Mouse (Mus musculus): ENCODE data around the gene Serpinb6c. TPM values are rescaled to one million over a fixed set of nuclear protein-coding genes. Genes with fewer than 3 reads are reported as not detected.

Serpinb6c gene
- not detected for total RNA-seq (2023)

DNA sequence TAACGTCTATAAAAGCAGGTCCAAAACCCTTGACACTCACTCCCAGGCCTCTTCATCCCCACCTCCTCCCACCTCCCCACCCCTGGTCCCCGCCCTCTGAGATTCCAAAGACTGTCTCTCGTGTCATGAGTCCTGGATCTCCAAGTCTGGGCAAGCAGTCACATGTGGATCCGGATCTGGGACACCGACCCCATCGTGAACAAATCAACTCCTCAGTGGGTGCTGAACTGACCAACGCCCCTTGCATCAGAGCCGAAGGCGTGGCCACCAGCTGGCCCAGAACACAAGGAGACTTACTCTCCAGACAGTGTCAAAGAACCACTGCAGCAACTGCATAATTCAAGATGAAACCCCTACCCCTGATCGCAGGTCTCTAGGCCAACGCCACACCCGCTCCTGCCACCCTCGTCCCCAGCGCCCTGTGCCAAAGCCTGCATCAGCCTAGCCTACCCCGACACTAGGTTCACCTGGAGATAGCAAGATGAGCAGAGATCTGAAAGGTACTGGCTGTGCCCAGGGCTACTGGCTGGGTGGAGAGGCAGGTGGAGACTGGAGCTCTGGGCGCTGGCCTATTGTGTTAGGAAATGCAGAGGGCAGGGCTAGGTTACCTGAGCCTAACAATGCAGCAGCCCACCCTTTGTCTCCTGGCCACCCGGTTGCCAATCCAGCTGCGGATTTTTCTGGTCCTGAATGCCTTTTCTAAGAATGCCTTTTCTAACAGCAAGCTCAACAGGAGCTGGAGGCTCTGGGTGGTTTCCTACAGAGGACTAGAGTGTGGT lies at the start of gene Serpinb6c:
Gene Serpinb6c, minus strand, starts transcription at position 533 of the 779 bp plus-strand sequence.

GRCm38 (mm10) chr13:33843308-33843707 lies 62.2 kb downstream of the Serpinb6c start, which contains the start of gene Serpinb6e:
TSS of gene Serpinb6e (minus strand) at chr13:33843408.

Other genes with a start within 250 kb of the Serpinb6c start
- not detected for gene Serpinb6d, start 244.3 kb downstream of the Serpinb6c start, total RNA-seq (2023)
- gene Serpinb6e, start 62.3 kb downstream of the Serpinb6c start, total RNA-seq (2023), result not detected
- 10 to 100 TPM; 28.0 to 30.2 TPM for gene Nqo2, start 59.0 kb upstream of the Serpinb6c start, total RNA-seq (2023)
- gene Ripk1, start 96.7 kb upstream of the Serpinb6c start, total RNA-seq (2023), result 10 to 100 TPM; 73.4 to 76.8 TPM
- 10 to 100 TPM; 19.3 to 22.5 TPM for gene Serpinb6a, start 97.1 kb upstream of the Serpinb6c start, total RNA-seq (2023)
- gene Bphl, start 131.9 kb upstream of the Serpinb6c start, total RNA-seq (2023), result 10 to 100 TPM; 14.7 to 20.8 TPM
- gene Tubb2a, start 172.3 kb upstream of the Serpinb6c start, total RNA-seq (2023), result 10 to 100 TPM; 17.0 to 18.8 TPM
- gene Tubb2b, start 224.8 kb upstream of the Serpinb6c start, total RNA-seq (2023), result under 1 TPM in 1 of 2 experiments, not detected in 1; 0.33 TPM

Data from neutrophil, adult 59 days (primary cell).